Mouse (Mus musculus) testis, adult 2 months (tissue): Measurements from ENCODE around the gene Cic. TPM values are rescaled to one million over a fixed set of nuclear protein-coding genes. Genes with fewer than 3 reads are reported as not detected.

Experiments
- H3K27ac ChIP-seq: fragments of 200-500 bp; 2 replicates; pipeline ENCODE4 v1.5.1; 2012; ENCODE audit warnings: low read depth, low read length; ENCODE audit not compliant: control insufficient read depth, insufficient read depth
- H3K27me3 ChIP-seq: fragments of 200-500 bp; 2 replicates; pipeline ENCODE4 v1.6.1; 2012; ENCODE audit warnings: mild to moderate bottlenecking, low read length, moderate library complexity; ENCODE audit not compliant: control insufficient read depth, insufficient read depth
- H3K36me3 ChIP-seq: fragments of 200-500 bp; 2 replicates; pipeline ENCODE4 v1.6.1; 2012; ENCODE audit warnings: mild to moderate bottlenecking, low read length; ENCODE audit not compliant: control insufficient read depth, insufficient read depth
- H3K4me1 ChIP-seq: fragments of 200-500 bp; 2 replicates; pipeline ENCODE4 v1.6.1; 2012; ENCODE audit warnings: low read length; ENCODE audit not compliant: control insufficient read depth, insufficient read depth
- H3K4me3 ChIP-seq: fragments of 200-500 bp; 2 replicates; pipeline ENCODE4 v1.5.1; 2012; ENCODE audit warnings: low read depth, mild to moderate bottlenecking, low read length, moderate library complexity, mixed read lengths; ENCODE audit not compliant: control insufficient read depth
- CTCF ChIP-seq: fragments of 200-500 bp; IDR thresholded peaks from 2 replicates; pipeline ENCODE4 v1.5.1; 2012; ENCODE audit warnings: low read depth, mild to moderate bottlenecking, inconsistent platforms, low read length, moderate library complexity; ENCODE audit not compliant: control insufficient read depth, insufficient read depth, insufficient replicate concordance
- POLR2A ChIP-seq: fragments of 200-500 bp; IDR thresholded peaks from 2 replicates; pipeline ENCODE4 v1.6.1; 2012; ENCODE audit warnings: low read depth, mild to moderate bottlenecking, inconsistent platforms, low read length, moderate library complexity; ENCODE audit not compliant: control insufficient read depth
- polyA plus RNA-seq: library from polyadenylated mRNA; depleted of rRNA; stranded (reverse); fragments of >200 nt; gene quantifications from 2 replicates; pipeline ENCODE4 v1.2.3, GENCODE M21; 2012; rRNA removed

Gene Cic
- polyA plus RNA-seq, 1 experiment: 41.8 TPM

DNA sequence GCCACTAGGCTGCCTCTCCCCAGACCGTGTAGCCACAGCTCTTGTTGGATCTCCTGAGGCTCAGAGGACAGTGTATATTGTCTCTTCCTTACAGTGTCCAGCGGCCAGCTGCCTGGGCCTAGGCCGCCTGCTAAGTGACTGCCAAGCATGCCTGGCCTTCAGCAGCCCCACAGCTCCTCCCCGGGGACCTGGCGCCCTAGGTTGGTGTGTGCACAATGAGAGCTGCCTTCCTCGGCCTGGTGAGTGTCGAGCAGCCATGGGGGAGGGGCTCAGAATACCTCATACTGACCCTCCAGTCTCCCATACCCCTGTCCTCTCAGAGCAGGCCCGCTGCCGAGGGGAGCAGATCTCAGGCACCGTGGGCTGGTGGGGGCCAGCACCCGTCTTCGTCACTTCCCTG, 67.0 kb downstream of the Cic start:
- H3K4me1 ChIP-seq: peaks cover 4% of the 10 kb centered on the region
- no peaks in the 10 kb centered on the region for H3K36me3 ChIP-seq
- TF ChIP-seq POLR2A: no peak
- no peak for TF ChIP-seq CTCF
- no peaks in the 10 kb centered on the region for H3K27me3 ChIP-seq
- no peak overlapping the region for H3K27ac ChIP-seq
- H3K4me3 ChIP-seq: no peak overlapping the region

DNA sequence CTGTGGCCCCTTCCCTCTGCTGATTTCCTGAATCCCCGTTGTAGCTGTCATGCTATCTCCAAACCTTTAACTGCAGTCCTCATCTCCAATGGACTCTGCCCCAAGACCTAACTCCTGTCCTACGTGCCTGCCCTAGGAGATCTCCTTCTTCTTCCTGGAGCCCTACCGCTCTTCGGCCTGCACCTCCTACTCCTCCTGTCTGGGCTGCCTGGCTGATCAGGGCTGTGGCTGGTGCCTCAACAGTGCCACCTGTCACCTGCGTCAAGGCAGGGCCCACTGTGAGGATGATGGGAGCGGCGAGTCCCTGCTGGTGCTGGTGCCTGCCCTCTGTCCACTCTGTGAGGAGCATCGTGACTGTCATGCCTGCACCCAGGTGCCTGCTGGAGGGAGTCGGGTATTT, 71.8 kb downstream of the Cic start:
- Histone ChIP-seq H3K27ac (no peak overlapping the region), H3K4me3 (no peak overlapping the region), H3K4me1 (peaks cover 4% of the 10 kb centered on the region), H3K27me3 (no peaks in the 10 kb centered on the region), H3K36me3 (no peaks in the 10 kb centered on the region)
- no peak for TF ChIP-seq CTCF

DNA sequence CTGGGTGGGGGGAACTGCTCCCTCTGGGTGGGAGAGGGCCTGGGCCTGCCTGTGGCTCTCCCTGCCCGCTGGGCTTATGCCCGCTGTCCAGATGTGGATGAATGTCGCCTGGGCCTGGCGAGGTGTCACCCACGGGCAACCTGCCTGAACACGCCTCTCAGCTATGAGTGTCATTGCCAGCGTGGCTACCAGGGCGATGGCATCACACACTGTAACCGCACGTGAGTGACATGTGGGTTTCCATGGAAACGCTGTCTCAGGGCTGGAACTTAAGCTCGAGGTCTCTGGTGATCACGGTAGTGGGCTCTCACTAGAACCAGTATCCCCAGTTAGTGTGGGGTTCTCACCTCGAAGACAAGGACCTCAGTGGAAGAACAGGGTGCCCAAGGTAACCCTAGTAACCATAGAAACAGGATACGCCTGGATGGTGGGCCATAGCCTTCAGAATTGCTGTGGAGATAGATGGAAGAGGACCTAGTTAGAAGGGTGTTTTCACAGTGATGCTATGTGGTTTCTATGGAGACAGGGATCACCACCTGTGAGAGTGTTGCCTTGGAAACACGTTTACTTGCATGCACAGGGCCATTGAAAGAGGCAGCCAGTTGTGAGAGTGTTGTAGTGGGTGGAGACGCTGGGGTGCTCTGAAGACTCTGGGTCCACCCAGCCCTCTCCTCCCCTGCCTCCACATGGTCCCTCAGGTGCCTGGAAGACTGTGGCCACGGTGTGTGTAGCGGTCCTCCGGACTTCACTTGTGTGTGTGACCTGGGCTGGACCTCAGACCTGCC, 73.7 kb downstream of the Cic start:
- Histone ChIP-seq H3K4me1 (peaks cover 6% of the 10 kb centered on the region), H3K36me3 (no peaks in the 10 kb centered on the region), H3K27me3 (no peaks in the 10 kb centered on the region), H3K4me3 (no peak overlapping the region), H3K27ac (no peak overlapping the region)
- TF ChIP-seq POLR2A (no peak), CTCF (no peak)

Other genes with a start within 250 kb of the Cic start
- gene Grik5, start 195.4 kb upstream of the Cic start, polyA plus RNA-seq: 83.7 and 86.7 TPM in 2 replicates
- 267 and 276 TPM in 2 replicates for gene Zfp574, start 195.1 kb upstream of the Cic start, polyA plus RNA-seq
- gene Pou2f2, start 88.0 kb upstream of the Cic start, polyA plus RNA-seq: 8.3 TPM in 2 replicates
- gene Dedd2, start 47.1 kb upstream of the Cic start, polyA plus RNA-seq: 26.0 and 27.1 TPM in 2 replicates
- 29.4 and 31.9 TPM in 2 replicates for gene Zfp526, start 46.3 kb upstream of the Cic start, polyA plus RNA-seq
- gene Gsk3a, start 29.9 kb upstream of the Cic start, polyA plus RNA-seq: 91.9 and 94.8 TPM in 2 replicates
- gene Erf, start 16.9 kb upstream of the Cic start, polyA plus RNA-seq: 40.4 and 44.1 TPM in 2 replicates
- 37.1 and 44.4 TPM in 2 replicates for gene Pafah1b3, start 30.3 kb downstream of the Cic start, polyA plus RNA-seq
- gene Prr19, start 33.7 kb downstream of the Cic start, polyA plus RNA-seq: 83.0 and 90.6 TPM in 2 replicates
- gene Tmem145, start 38.4 kb downstream of the Cic start, polyA plus RNA-seq: 1.3 TPM in 2 replicates
- gene Megf8, start 49.5 kb downstream of the Cic start, polyA plus RNA-seq: 13.0 and 17.0 TPM in 2 replicates
- gene Cnfn, start 102.0 kb downstream of the Cic start, polyA plus RNA-seq: 0.26 TPM in 1 of 2 replicates, not detected in the other
- 250 and 254 TPM in 2 replicates for gene Lipe, start 131.0 kb downstream of the Cic start, polyA plus RNA-seq
- not detected in 2 replicates for gene Cxcl17, start 145.2 kb downstream of the Cic start, polyA plus RNA-seq
- 0.63 and 0.75 TPM in 2 replicates for gene Ceacam1, start 209.9 kb downstream of the Cic start, polyA plus RNA-seq